Comparison of ENCODE assay signal across 7 mouse cellular contexts in genomic region chr9:56633449-56634225, GRCm38 (mm10).
DNase-seq lines count a peak whose midpoint lies in the region; ATAC-seq lines count a peak whose summit lies in the region.

No protein-coding gene starts in this region.

- no peak for DNase-seq in lung, postnatal 25 days (ENCODE audit: low spot score)
- no peak for DNase-seq in embryonic facial prominence, embryonic 10.5 days (ENCODE audit: low spot score)
- peak; percentile 54 for DNase-seq in retina, embryonic 14.5 days (ENCODE audit: low spot score)
- DNase-seq in urinary bladder, postnatal 10 days (ENCODE audit: low spot score) = no peak
- no peak for DNase-seq in kidney, postnatal 25 days

- peak overlapping the region; percentile 60; the same call in 1 of the 2 replicates for H3K4me3 ChIP-seq in lung, embryonic 15.5 days
- H3K4me3 ChIP-seq in embryonic facial prominence, embryonic 10.5 days = peak overlapping the region; percentile 79
- peak overlapping the region; percentile 84 for H3K4me3 ChIP-seq in hindbrain, embryonic 13.5 days

- H3K9ac ChIP-seq in lung, embryonic 15.5 days = no peak overlapping the region
- H3K9ac ChIP-seq in hindbrain, embryonic 13.5 days = peak overlapping the region; percentile 99

- H3K27ac ChIP-seq in lung, embryonic 15.5 days = no peak overlapping the region
- H3K27ac ChIP-seq in embryonic facial prominence, embryonic 10.5 days (replicated peaks) = no peak overlapping the region
- peak overlapping the region; percentile 97 for H3K27ac ChIP-seq in hindbrain, embryonic 13.5 days

- no peak for ATAC-seq in lung, embryonic 15.5 days (ENCODE audit: borderline replicate concordance, extremely low read depth, low FRiP score, low TSS enrichment)
- peak; percentile 15; the same call in 1 of the 2 replicates for ATAC-seq in hindbrain, embryonic 13.5 days (ENCODE audit: low FRiP score)

- H3K4me2 ChIP-seq in lung, embryonic 15.5 days = peak overlapping the region; percentile 96
- H3K4me2 ChIP-seq in hindbrain, embryonic 13.5 days = peak overlapping the region; percentile 72

- no peaks in the 10 kb centered on the region for H3K9me3 ChIP-seq in lung, embryonic 15.5 days
- H3K9me3 ChIP-seq in embryonic facial prominence, embryonic 10.5 days = no peaks in the 10 kb centered on the region
- no peaks in the 10 kb centered on the region for H3K9me3 ChIP-seq in hindbrain, embryonic 13.5 days

- no peaks in the 10 kb centered on the region for H3K36me3 ChIP-seq in lung, embryonic 15.5 days
- H3K36me3 ChIP-seq in embryonic facial prominence, embryonic 10.5 days (replicated peaks) = no peaks in the 10 kb centered on the region
- no peaks in the 10 kb centered on the region for H3K36me3 ChIP-seq in hindbrain, embryonic 13.5 days

- peaks cover 42% of the 10 kb centered on the region for H3K4me1 ChIP-seq in lung, embryonic 15.5 days
- H3K4me1 ChIP-seq in embryonic facial prominence, embryonic 10.5 days = peaks cover 37% of the 10 kb centered on the region
- peaks cover 70% of the 10 kb centered on the region for H3K4me1 ChIP-seq in hindbrain, embryonic 13.5 days (replicated peaks)

- peaks cover 58% of the 10 kb centered on the region for H3K27me3 ChIP-seq in lung, embryonic 15.5 days
- H3K27me3 ChIP-seq in embryonic facial prominence, embryonic 10.5 days (replicated peaks; ENCODE audit: low read depth, poor library complexity, severe bottlenecking) = peaks cover 69% of the 10 kb centered on the region
- peaks cover 26% of the 10 kb centered on the region for H3K27me3 ChIP-seq in hindbrain, embryonic 13.5 days

- WGBS in lung, embryonic 15.5 days = 37% methylated on average over 13 of the region's 13 CpGs
- WGBS in embryonic facial prominence, embryonic 10.5 days = 28% methylated on average over 13 of the region's 13 CpGs
- 26% methylated on average over 13 of the region's 13 CpGs for WGBS in hindbrain, embryonic 13.5 days
